Mouse (Mus musculus) midbrain, embryonic 10.5 days (tissue): ENCODE data around the gene Snapin. TPM values are rescaled to one million over a fixed set of nuclear protein-coding genes. Genes with fewer than 3 reads are reported as not detected.

Source experiments
- DNase-seq: peaks from one replicate; pipeline ENCODE4 v3.0.0-alpha.2; 2017; ENCODE audit warnings: low spot score
- H3K27ac ChIP-seq: fragments of 300-500 bp; sonication (generic); replicated peaks from 2 replicates; pipeline ENCODE4 v1.5.1; 2016; ENCODE audit warnings: mild to moderate bottlenecking
- H3K27me3 ChIP-seq: fragments of 300-500 bp; sonication (generic); 2 replicates; pipeline ENCODE4 v1.6.1; 2016; ENCODE audit warnings: low read depth, mild to moderate bottlenecking; ENCODE audit not compliant: poor library complexity, severe bottlenecking
- H3K36me3 ChIP-seq: fragments of 300-500 bp; sonication (generic); 2 replicates; pipeline ENCODE4 v1.6.1; 2016; ENCODE audit warnings: mild to moderate bottlenecking, moderate library complexity
- H3K4me1 ChIP-seq: fragments of 300-500 bp; sonication (generic); 2 replicates; pipeline ENCODE4 v1.6.1; 2016
- H3K4me3 ChIP-seq: fragments of 300-500 bp; sonication (generic); 2 replicates; pipeline ENCODE4 v1.5.1; 2016; ENCODE audit warnings: mild to moderate bottlenecking, moderate library complexity
- H3K9me3 ChIP-seq: fragments of 300-500 bp; sonication (generic); replicated peaks from 2 replicates; pipeline ENCODE4 v1.6.1; 2016; ENCODE audit warnings: mild to moderate bottlenecking
- WGBS: fragments of 180-500 bp; shearing (Covaris S2); methylation state at CpG from one replicate; pipeline ENCODE4 v1.1.7; 2016; 5-methylcytosine and 5-hydroxymethylcytosine counted together
- polyA plus RNA-seq: library from polyadenylated mRNA; unstranded; fragments of >200 nt; fragmentation: Nextera tagmentation; extraction: Ambion mirVana; gene quantifications from 2 replicates; pipeline ENCODE4 v1.2.1, GENCODE M21; 2016

Gene Snapin
- polyA plus RNA-seq, result 65.5 and 75.1 TPM in 2 replicates

DNA sequence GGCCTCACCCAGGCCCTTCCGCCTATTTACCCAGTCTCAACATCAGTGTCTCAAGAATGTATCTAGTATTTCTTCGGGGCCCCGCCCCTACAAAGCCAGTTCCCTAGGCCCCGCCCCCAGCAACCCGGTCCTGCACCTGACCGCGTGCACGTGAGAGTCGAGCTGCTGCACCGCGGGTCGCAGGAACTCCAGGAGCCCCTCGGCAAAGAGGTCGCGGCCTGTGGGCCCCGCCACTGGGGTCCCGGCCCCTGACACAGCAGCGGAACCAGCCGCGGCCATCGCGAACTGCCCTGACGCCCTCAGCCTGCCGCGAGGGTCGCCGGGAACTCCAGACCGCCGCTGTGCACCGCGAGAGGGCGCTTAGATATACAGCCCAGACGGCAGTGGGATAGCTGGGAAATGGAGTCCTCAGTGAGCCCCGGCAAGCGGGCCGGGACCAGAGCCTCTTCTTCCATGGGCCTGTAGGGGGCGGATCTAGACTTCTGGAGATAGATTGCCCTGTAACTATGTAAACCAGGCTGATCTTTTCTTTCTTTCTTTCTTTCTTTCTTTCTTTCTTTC lies at the start of gene Snapin:
Snapin (minus strand) TSS at position 338 of the 561 bp plus-strand sequence.
- H3K27ac ChIP-seq, result peak within 1 kb of the TSS; percentile 89
- H3K36me3 ChIP-seq, result peaks cover 53% of the 10 kb centered on the region
- peak; percentile 96 for DNase-seq
- 0% methylated on average over 37 of the region's 37 CpGs for WGBS
- no peaks in the 10 kb centered on the region for H3K9me3 ChIP-seq
- peak within 1 kb of the TSS; percentile 83 for H3K4me3 ChIP-seq
- H3K4me1 ChIP-seq, result peaks cover 13% of the 10 kb centered on the region
- no peaks in the 10 kb centered on the region for H3K27me3 ChIP-seq

DNA sequence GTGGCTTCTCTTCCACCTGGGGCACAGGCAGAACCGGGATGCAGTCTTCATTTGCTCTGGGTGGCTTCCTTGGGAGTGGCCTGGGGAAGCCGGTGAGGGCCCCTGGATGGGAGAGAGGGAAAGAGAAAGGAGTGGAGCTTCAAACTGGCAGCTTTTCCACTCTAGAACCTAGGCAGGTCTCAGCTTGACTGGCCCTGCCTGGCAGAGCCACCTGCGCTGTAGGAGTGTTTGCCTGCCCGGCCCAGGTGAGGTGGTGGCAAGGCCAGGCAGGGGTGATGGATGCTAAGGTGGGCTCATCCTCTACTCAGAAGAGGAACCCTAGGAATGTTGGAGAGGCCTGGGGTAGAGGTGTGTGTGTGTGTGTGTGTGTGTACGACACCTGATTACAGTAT lies 47.1 kb upstream of the Snapin start:
- Histone ChIP-seq H3K4me3 (no peak overlapping the region), H3K36me3 (no peaks in the 10 kb centered on the region), H3K27me3 (no peaks in the 10 kb centered on the region), H3K4me1 (peaks cover 21% of the 10 kb centered on the region), H3K27ac (no peak overlapping the region), H3K9me3 (no peaks in the 10 kb centered on the region)
- DNase-seq, result no peak
- 80% methylated on average over 5 of the region's 5 CpGs for WGBS

DNA sequence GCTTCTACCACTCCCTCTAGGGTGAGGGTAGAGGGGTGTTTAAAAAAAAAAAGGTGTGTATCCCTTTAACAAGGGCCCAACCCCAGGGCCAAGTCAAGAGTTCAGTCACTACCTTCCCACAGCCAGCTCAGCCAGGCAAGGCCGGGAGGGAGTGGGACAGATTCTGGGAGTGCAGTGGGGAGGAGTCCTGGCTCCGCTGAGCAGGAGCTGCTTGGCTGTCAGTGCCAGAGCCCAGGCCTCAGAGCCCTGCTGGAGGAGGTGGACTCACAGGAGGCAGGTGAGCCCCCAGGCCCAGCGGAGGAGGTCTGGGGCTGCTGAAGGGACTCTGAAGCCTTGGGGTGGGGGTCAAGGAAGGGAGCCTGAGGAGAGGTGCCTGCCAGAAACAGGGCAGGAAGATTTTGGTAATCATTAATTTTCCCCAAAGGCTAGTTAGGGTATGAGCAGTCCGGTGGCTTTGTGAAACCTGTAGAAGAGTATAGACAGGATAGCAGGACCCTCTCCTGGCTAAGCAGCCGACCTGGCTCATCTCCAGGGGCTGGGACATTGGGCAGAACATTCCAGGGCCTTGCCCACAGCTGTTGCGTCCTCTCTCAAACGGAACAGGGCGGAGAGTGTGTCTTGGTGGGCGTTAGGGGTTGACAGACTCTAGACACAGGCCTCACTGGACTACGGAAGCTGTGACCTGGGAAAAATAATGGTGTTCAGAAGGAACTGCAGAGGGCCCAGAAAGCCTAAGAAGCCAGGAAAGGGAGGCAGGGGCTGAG lies 46.5 kb upstream of the Snapin start, which contains the start of gene S100a16:
S100a16 (plus strand) TSS at position 114 of the 764 bp plus-strand sequence.
- peaks cover 17% of the 10 kb centered on the region for H3K4me1 ChIP-seq
- 45% methylated on average over 10 of the region's 10 CpGs for WGBS
- DNase-seq, result no peak
- no peaks in the 10 kb centered on the region for H3K27me3 ChIP-seq
- H3K27ac ChIP-seq, result no peak within 1 kb of the TSS
- no peak within 1 kb of the TSS for H3K4me3 ChIP-seq
- H3K36me3 ChIP-seq, result no peaks in the 10 kb centered on the region
- H3K9me3 ChIP-seq, result no peaks in the 10 kb centered on the region

DNA sequence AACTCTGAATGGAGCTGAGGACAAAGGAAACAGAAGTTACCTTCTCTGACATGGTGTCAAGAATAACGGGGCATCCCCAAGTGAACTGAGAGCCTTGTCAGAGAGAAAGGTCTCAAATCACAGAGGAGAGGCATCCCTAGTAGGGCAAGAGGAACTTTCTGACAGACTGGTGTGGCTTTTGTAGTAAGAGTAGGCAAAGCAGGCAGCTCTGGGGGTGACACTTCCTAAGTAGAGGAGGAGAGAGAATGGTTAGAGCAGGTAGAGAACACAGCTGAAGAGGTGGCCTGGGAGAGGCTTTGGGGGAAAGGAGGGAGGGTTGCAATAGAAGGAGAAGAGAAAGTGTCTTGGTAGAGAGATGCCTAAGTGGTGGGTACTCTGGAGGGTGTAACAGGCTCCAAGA lies 44.6 kb upstream of the Snapin start:
- Histone ChIP-seq H3K36me3 (no peaks in the 10 kb centered on the region), H3K4me1 (no peaks in the 10 kb centered on the region), H3K4me3 (no peak overlapping the region), H3K27ac (no peak overlapping the region), H3K9me3 (no peaks in the 10 kb centered on the region), H3K27me3 (no peaks in the 10 kb centered on the region)
- 81% methylated on average over 1 of the region's 1 CpGs for WGBS
- DNase-seq, result no peak

DNA sequence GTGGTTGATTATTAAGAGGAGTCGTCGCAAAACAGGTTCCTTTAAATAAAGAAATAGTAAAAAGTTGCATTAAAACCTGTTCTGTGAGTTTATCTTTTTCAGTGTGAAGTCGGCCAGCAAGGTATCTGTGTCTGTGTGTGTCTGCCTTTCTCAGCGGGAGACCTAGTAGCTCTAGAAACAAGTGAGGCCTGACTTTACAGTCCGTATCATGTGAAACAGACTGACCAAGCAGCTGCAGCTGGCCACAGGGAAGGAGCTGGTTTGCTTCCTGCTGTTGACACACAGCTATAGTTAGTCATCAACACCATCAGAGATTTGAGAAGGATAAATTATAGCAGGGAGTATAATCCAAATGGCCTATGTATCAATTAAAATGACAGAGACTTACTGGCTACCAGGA lies 40.9 kb upstream of the Snapin start:
- 76% methylated on average over 5 of the region's 5 CpGs for WGBS
- no peak for DNase-seq

DNA sequence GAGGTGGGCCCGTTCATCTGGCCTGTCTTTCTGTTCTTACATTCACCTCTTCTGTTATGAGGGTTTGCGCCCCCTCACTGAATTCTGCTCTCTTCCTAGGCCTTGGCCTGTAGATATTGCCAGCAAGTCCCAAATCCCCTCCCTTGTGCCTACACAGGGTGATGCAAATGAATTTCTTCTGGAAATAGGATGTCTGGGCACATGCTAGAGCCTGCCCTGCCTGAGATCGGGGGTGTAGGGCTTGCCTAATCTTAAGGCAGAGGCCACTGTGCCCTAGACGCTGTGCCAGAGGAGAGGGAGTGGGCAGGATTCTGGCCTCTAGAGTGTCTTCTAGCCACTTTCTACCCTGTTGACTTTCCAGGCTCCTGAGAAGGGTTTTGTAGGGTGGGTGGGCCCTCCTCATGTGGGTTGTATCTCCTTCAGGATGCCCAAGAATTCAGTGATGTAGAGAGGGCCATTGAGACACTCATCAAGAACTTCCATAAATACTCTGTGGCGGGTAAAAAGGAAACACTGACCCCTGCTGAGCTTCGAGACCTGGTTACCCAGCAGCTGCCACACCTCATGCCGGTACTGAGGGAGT lies 36.5 kb upstream of the Snapin start:
- DNase-seq, result no peak
- no peaks in the 10 kb centered on the region for H3K4me1 ChIP-seq
- no peak overlapping the region for H3K27ac ChIP-seq
- WGBS, result 85% methylated on average over 7 of the region's 7 CpGs
- no peaks in the 10 kb centered on the region for H3K36me3 ChIP-seq
- no peaks in the 10 kb centered on the region for H3K9me3 ChIP-seq
- H3K4me3 ChIP-seq, result no peak overlapping the region
- H3K27me3 ChIP-seq, result no peaks in the 10 kb centered on the region

More for the DNA sequence above, 40.9 kb upstream of the Snapin start:
- no peak overlapping the region for H3K4me3 ChIP-seq
- no peaks in the 10 kb centered on the region for H3K36me3 ChIP-seq
- no peaks in the 10 kb centered on the region for H3K9me3 ChIP-seq
- no peak overlapping the region for H3K27ac ChIP-seq
- H3K4me1 ChIP-seq, result no peaks in the 10 kb centered on the region
- no peaks in the 10 kb centered on the region for H3K27me3 ChIP-seq

DNA sequence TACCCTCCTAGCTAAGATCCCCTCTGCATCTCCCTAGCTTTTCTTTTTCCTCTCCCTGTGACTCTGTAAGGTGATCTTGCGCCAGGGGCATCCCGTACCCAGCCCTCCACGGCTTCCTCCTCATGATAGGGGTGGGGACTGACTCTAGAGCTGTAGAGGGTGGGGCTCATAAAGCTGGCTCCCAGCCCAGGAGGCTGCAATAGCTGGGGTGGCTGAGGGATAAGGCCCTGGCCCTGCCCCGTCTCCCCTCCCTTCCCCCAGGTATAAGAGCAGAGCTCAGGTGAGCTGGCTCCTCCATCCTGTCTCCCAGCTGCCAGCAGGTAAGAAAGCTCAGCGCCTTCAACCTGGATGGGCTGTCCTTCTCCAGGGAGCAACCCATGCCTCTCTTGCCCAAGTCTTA lies 35.7 kb upstream of the Snapin start, which contains the start of gene S100a14:
S100a14 (plus strand) TSS at position 277 of the 400 bp plus-strand sequence.
- Histone ChIP-seq H3K4me1 (no peaks in the 10 kb centered on the region), H3K27me3 (no peaks in the 10 kb centered on the region), H3K4me3 (no peak within 1 kb of the TSS), H3K36me3 (no peaks in the 10 kb centered on the region), H3K27ac (no peak within 1 kb of the TSS), H3K9me3 (no peaks in the 10 kb centered on the region)
- no peak for DNase-seq
- WGBS, result 86% methylated on average over 5 of the region's 5 CpGs

DNA sequence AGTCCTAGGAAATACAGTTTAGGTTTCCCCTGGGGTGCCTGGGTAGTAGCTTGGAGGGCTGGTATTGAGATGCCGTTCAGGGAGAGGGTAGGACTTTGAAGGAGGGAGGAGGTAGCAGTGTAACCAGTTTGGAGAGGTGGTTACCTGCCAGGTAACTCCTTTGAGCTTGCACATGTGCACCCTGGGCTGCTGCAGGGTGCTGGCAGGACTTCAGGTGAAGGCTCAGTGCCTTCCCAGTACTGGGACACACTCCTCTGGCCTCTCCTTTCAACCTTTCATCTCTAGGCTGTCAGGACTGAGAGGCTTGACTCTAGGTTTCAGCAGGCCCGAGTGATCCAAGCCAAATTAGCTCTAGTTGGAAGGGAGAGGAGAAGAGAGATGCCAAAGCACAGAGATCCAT lies 35.2 kb upstream of the Snapin start:
- WGBS, result 75% methylated on average over 2 of the region's 2 CpGs
- H3K27me3 ChIP-seq, result no peaks in the 10 kb centered on the region
- H3K27ac ChIP-seq, result no peak overlapping the region
- DNase-seq, result no peak
- H3K4me1 ChIP-seq, result no peaks in the 10 kb centered on the region
- H3K4me3 ChIP-seq, result no peak overlapping the region
- H3K36me3 ChIP-seq, result no peaks in the 10 kb centered on the region
- H3K9me3 ChIP-seq, result no peaks in the 10 kb centered on the region

DNA sequence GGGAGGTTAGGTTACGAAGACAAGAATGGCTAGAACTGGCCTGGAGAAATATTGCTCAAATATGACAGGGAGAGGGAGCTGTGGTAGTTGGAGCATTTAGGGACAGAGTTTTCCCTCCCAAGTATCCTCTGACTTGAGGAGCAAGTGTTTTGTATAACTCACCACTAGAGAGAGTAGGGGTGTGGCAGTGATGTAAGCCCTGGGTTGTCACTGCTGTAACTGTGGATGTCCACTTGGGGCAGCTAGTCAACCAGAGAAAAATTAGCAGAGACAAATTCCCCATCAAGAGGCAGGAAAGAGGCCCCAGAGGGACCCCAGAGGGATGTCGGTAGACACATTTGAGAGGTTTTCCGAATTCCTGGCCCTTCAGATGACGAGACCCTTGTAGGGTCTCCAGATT lies 34.6 kb upstream of the Snapin start:
- no peak for DNase-seq
- H3K4me1 ChIP-seq, result no peaks in the 10 kb centered on the region
- no peaks in the 10 kb centered on the region for H3K36me3 ChIP-seq
- WGBS, result 66% methylated on average over 4 of the region's 4 CpGs
- H3K27ac ChIP-seq, result no peak overlapping the region
- H3K27me3 ChIP-seq, result no peaks in the 10 kb centered on the region
- no peak overlapping the region for H3K4me3 ChIP-seq
- H3K9me3 ChIP-seq, result no peaks in the 10 kb centered on the region

DNA sequence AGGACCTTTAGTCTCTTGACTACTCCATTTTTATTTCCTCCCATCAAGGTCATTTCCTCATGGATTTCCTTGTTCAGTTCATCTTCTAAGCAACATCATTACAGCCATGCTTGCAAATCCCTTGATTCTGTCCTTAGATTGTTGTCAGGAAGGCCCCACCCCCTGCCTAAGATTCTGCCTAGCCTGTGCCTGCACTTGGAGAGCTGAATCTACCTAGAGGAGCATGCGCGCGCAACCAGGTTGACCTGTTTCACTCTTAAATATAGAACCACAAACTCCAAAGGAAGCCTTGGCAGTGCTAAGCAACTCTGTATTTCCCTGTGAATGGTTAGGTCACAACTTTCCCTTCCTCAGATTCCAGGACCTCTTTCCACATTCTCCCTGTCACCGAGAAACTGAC lies 26.9 kb upstream of the Snapin start:
- no peaks in the 10 kb centered on the region for H3K9me3 ChIP-seq
- peaks cover 23% of the 10 kb centered on the region for H3K4me1 ChIP-seq
- no peak overlapping the region for H3K4me3 ChIP-seq
- peaks cover 37% of the 10 kb centered on the region for H3K27me3 ChIP-seq
- no peak overlapping the region for H3K27ac ChIP-seq
- H3K36me3 ChIP-seq, result no peaks in the 10 kb centered on the region
- WGBS, result 87% methylated on average over 4 of the region's 4 CpGs
- no peak for DNase-seq

DNA sequence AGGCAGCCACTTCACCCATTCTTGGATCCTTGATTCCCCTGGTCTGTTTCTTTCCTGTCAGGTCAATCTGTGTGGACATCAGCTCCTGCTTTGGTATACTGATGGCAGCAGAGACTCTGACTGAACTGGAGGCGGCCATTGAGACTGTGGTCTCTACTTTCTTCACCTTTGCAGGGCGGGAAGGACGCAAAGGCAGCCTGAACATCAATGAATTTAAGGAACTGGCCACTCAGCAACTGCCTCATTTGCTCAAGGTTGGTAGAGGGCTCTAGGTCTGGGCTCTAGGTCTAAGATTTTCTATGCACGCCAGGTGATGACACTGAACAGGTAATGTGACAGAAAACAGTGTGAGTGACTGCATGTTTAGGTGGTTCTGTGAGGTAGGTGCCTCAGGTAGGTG lies 25.0 kb upstream of the Snapin start:
- H3K27me3 ChIP-seq, result peaks cover 54% of the 10 kb centered on the region

DNA sequence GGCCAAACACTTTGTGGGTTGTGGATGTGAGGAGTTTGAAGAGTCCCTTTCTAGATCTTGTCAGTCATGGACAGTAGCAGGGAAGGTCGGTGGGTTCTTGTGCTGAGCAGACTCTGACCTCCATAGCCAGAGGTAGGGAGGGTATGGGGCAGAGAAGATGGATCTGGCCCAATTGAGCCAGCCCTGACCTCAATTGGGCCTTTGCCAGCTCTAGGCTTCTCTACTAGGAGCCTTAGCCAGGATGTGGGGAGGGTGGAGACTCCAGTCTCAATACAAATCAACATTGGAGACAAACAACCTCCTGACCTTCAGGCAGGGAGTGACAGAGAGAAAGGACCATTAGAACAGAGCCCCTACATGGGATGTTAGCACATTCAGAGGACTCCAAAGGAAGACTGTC lies 24.4 kb upstream of the Snapin start:
- Histone ChIP-seq H3K4me3 (peak overlapping the region; percentile 57), H3K27me3 (peaks cover 54% of the 10 kb centered on the region)
- WGBS, result 57% methylated on average over 1 of the region's 1 CpGs

More for the DNA sequence above, 25.0 kb upstream of the Snapin start:
- WGBS, result 87% methylated on average over 4 of the region's 4 CpGs
- Histone ChIP-seq H3K4me1 (peaks cover 23% of the 10 kb centered on the region), H3K4me3 (no peak overlapping the region), H3K27ac (no peak overlapping the region), H3K9me3 (no peaks in the 10 kb centered on the region), H3K36me3 (no peaks in the 10 kb centered on the region)
- DNase-seq, result no peak

DNA sequence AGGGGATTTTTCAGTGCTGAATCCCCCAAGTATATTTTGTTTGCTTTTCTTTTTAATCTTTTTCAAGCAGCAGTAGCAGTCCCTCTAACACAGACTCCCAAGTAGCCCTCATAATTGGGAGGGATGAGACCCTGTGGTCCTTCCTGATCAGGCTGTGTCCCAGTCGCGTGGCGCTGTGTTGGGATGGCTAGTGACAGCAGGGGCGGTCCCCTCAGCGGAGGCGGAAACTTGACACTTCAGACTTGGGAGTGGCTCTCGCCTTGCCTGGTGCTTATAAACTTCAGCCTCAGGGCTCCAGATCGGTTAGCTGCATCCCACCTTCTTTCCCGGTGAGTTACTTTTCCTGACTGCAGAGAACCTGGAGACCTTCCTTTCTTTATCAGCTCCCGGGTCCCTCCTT lies 23.9 kb upstream of the Snapin start:
- no peaks in the 10 kb centered on the region for H3K36me3 ChIP-seq
- no peaks in the 10 kb centered on the region for H3K9me3 ChIP-seq
- under 1% methylated on average over 10 of the region's 10 CpGs for WGBS
- H3K4me1 ChIP-seq, result peaks cover 24% of the 10 kb centered on the region
- peaks cover 54% of the 10 kb centered on the region for H3K27me3 ChIP-seq
- peak overlapping the region; percentile 57 for H3K4me3 ChIP-seq
- peak; percentile 73 for DNase-seq
- peak overlapping the region; percentile 49; the same call in 1 of the 2 replicates for H3K27ac ChIP-seq

More for the DNA sequence above, 24.4 kb upstream of the Snapin start:
- H3K9me3 ChIP-seq, result no peaks in the 10 kb centered on the region
- no peak overlapping the region for H3K27ac ChIP-seq
- H3K36me3 ChIP-seq, result no peaks in the 10 kb centered on the region
- no peak for DNase-seq
- peaks cover 23% of the 10 kb centered on the region for H3K4me1 ChIP-seq
